Mouse (Mus musculus) left cerebral cortex, adult 18-20 months (tissue): ENCODE data around the gene Plcb1. TPM values are rescaled to one million over a fixed set of nuclear protein-coding genes. Genes with fewer than 3 reads are reported as not detected.

ENCODE experiments used
- DNase-seq, 2 experiments: peaks; one replicate each; pipeline ENCODE4 v3.0.0; 2021 to 2022; ENCODE audit warnings: low spot score in 2 of 2, mixed read lengths in 1 of 2
- long read RNA-seq, 2 experiments: library from polyadenylated mRNA; stranded (forward); transcript quantifications; one replicate each; pipeline ENCODE4 v2.0.0; 2021
- total RNA-seq, 2 experiments: library from RNA; stranded (reverse); gene quantifications; 2 replicates each; pipeline ENCODE4 v1.2.3; 2021

Gene Plcb1
- 100 to 1,000 TPM; 166 to 177 TPM for total RNA-seq
- long read RNA-seq, experiment 1, partial matches to known transcripts = 54 of 59 reads
- long read RNA-seq, experiment 1, other reads (novel, unspliced or antisense) = 5 of 59 reads
- long read RNA-seq, experiment 2, partial matches to known transcripts = 31 of 35 reads
- long read RNA-seq, experiment 2, other reads (novel, unspliced or antisense) = 4 of 35 reads

- DNase-seq = peak; percentile 87 to 93
Observed at GRCm38 (mm10) chr2:134785970-134786855, at the start of gene Plcb1. Gene Plcb1 (plus strand): TSS chr2:134786067.

GRCm38 (mm10) chr2:134755537-134755936 is 30.3 kb upstream of the Plcb1 start:
- no peak for DNase-seq

GRCm38 (mm10) chr2:134756086-134756485 is 29.8 kb upstream of the Plcb1 start:
- no peak for DNase-seq

- no peak for DNase-seq
Observed at GRCm38 (mm10) chr2:134761029-134761428, 24.8 kb upstream of the Plcb1 start.

- no peak for DNase-seq
Observed at GRCm38 (mm10) chr2:134763406-134763990, 22.4 kb upstream of the Plcb1 start.

- no peak for DNase-seq
Observed at GRCm38 (mm10) chr2:134764506-134764905, 21.4 kb upstream of the Plcb1 start.

- DNase-seq = peak; percentile 46 to 58
Observed at GRCm38 (mm10) chr2:134779826-134780225, 6.0 kb upstream of the Plcb1 start.

- no peak for DNase-seq
Observed at GRCm38 (mm10) chr2:134780316-134780715, 5.6 kb upstream of the Plcb1 start.

- DNase-seq = no peak
Observed at GRCm38 (mm10) chr2:134786856-134787250, 986 bp downstream of the Plcb1 start.

GRCm38 (mm10) chr2:134787336-134788095 is 1.6 kb downstream of the Plcb1 start:
- no peak for DNase-seq

- DNase-seq = no peak
Observed at GRCm38 (mm10) chr2:134792926-134793325, 7.1 kb downstream of the Plcb1 start.

- no peak for DNase-seq
Observed at GRCm38 (mm10) chr2:134800226-134800625, 14.4 kb downstream of the Plcb1 start.

- no peak for DNase-seq
Observed at GRCm38 (mm10) chr2:134816383-134816782, 30.5 kb downstream of the Plcb1 start.

- DNase-seq = peak; percentile 20 to 32
Observed at GRCm38 (mm10) chr2:134817058-134817840, 31.4 kb downstream of the Plcb1 start.

- DNase-seq = no peak
Observed at GRCm38 (mm10) chr2:134821176-134821575, 35.3 kb downstream of the Plcb1 start.

- DNase-seq = no peak
Observed at GRCm38 (mm10) chr2:134825645-134826044, 39.8 kb downstream of the Plcb1 start.

- DNase-seq = no peak
Observed at GRCm38 (mm10) chr2:134826111-134827005, 40.5 kb downstream of the Plcb1 start.

GRCm38 (mm10) chr2:134827778-134828487 is 42.1 kb downstream of the Plcb1 start:
- DNase-seq = no peak

- no peak for DNase-seq
Observed at GRCm38 (mm10) chr2:134831861-134832260, 46.0 kb downstream of the Plcb1 start.
